ENCODE assay signal across 10 mouse cellular contexts in genomic region chr14:32437352-32437793, GRCm38 (mm10). TPM values are rescaled to one million over a fixed set of nuclear protein-coding genes. Genes with fewer than 3 reads are reported as not detected.
DNase-seq lines count a peak whose midpoint lies in the region; ATAC-seq and TF ChIP-seq lines count a peak whose summit lies in the region.
"Had no signal": no experiment of that assay in that cellular context is flagged by ENCODE, and none has a peak within 500 bp of the region (broad histone marks: within the 10 kb centered on the region; RNA-seq: fewer than 3 reads in every experiment).

No protein-coding gene starts in this region.

- no peak overlapping the region for H3K9ac ChIP-seq in liver, postnatal 0 days (replicated peaks)
- H3K9ac ChIP-seq in hindbrain, embryonic 12.5 days: no peak overlapping the region
- H3K9ac ChIP-seq in kidney, embryonic 16.5 days (replicated peaks; ENCODE audit: low read length): no peak overlapping the region
- H3K9ac ChIP-seq: lung, embryonic 15.5 days had no signal

- no peaks in the 10 kb centered on the region for H3K9me3 ChIP-seq in liver, postnatal 0 days (ENCODE audit: low read length)
- H3K9me3 ChIP-seq in hindbrain, embryonic 12.5 days (replicated peaks): no peaks in the 10 kb centered on the region
- no peaks in the 10 kb centered on the region for H3K9me3 ChIP-seq in kidney, embryonic 16.5 days (ENCODE audit: low read length)
- H3K9me3 ChIP-seq: lung, embryonic 15.5 days had no signal

- no peaks in the 10 kb centered on the region for H3K36me3 ChIP-seq in liver, postnatal 0 days (replicated peaks; ENCODE audit: insufficient read depth, low read length)
- no peaks in the 10 kb centered on the region for H3K36me3 ChIP-seq in hindbrain, embryonic 12.5 days
- no peaks in the 10 kb centered on the region for H3K36me3 ChIP-seq in kidney, embryonic 16.5 days (ENCODE audit: insufficient read depth, low read length)
- H3K36me3 ChIP-seq: lung, embryonic 15.5 days had no signal

- no peaks in the 10 kb centered on the region for H3K4me1 ChIP-seq in liver, postnatal 0 days (ENCODE audit: insufficient read depth)
- H3K4me1 ChIP-seq in hindbrain, embryonic 12.5 days: peaks cover 8% of the 10 kb centered on the region; the same call in 1 of the 2 replicates
- no peaks in the 10 kb centered on the region for H3K4me1 ChIP-seq in kidney, embryonic 16.5 days (ENCODE audit: insufficient read depth, low read length)
- H3K4me1 ChIP-seq: lung, embryonic 15.5 days had no signal

- no peak for TF ChIP-seq EP300 in liver, postnatal 0 days (IDR thresholded peaks at IDR 0.05; ENCODE audit: low read depth)

- no peak overlapping the region for H3K4me3 ChIP-seq in liver, postnatal 0 days (ENCODE audit: low read depth, low read length)
- no peak overlapping the region for H3K4me3 ChIP-seq in hindbrain, embryonic 12.5 days
- no peak overlapping the region for H3K4me3 ChIP-seq in kidney, embryonic 16.5 days (ENCODE audit: low read length)
- H3K4me3 ChIP-seq: lung, embryonic 15.5 days had no signal

- ATAC-seq in liver, postnatal 0 days: no peak
- ATAC-seq in hindbrain, embryonic 12.5 days (ENCODE audit: low FRiP score): peak; percentile 71
- ATAC-seq in cerebellum, adult (ENCODE audit: insufficient number of reproducible peaks, low FRiP score, low TSS enrichment): no peak
- ATAC-seq in kidney, embryonic 16.5 days (ENCODE audit: low FRiP score, low TSS enrichment): no peak

- no peak overlapping the region for H3K4me2 ChIP-seq in liver, postnatal 0 days (ENCODE audit: low read depth, low read length)
- H3K4me2 ChIP-seq in hindbrain, embryonic 12.5 days (replicated peaks): no peak overlapping the region
- no peak overlapping the region for H3K4me2 ChIP-seq in kidney, embryonic 16.5 days (replicated peaks; ENCODE audit: low read depth, low read length)
- H3K4me2 ChIP-seq: lung, embryonic 15.5 days had no signal

- peak; percentile 26; the same call in 1 of the 2 replicates for TF ChIP-seq CTCF in liver, postnatal 0 days (IDR thresholded peaks at IDR 0.05; ENCODE audit: low read depth)

- 53% methylated on average over 5 of the region's 5 CpGs for WGBS in liver, postnatal 0 days (ENCODE audit: insufficient replicate concordance)
- WGBS in hindbrain, embryonic 12.5 days: 37% methylated on average over 5 of the region's 5 CpGs
- WGBS in kidney, embryonic 16.5 days: 49% methylated on average over 5 of the region's 5 CpGs

- H3K27ac ChIP-seq in liver, postnatal 0 days (ENCODE audit: low read depth): no peak overlapping the region
- H3K27ac ChIP-seq in hindbrain, embryonic 12.5 days: peak overlapping the region; percentile 30
- H3K27ac ChIP-seq in kidney, embryonic 16.5 days (ENCODE audit: low read length): no peak overlapping the region
- H3K27ac ChIP-seq: lung, embryonic 15.5 days had no signal

- DNase-seq in liver, postnatal 0 days: no peak
- no peak for DNase-seq in liver
- peak; percentile 14 for DNase-seq in WW6 (ENCODE audit: low read depth, low spot score)
- peak; percentile 59 for DNase-seq in retina, postnatal 1 day
- DNase-seq: heart, postnatal 36 days; right cerebral cortex, postnatal 25 days had no signal

- no peaks in the 10 kb centered on the region for H3K27me3 ChIP-seq in liver, postnatal 0 days (ENCODE audit: insufficient read depth, low read length)
- 0 out of 2 replicates have a peak, but pooled peaks cover 5% of the 10 kb centered on the region for H3K27me3 ChIP-seq in hindbrain, embryonic 12.5 days
- no peaks in the 10 kb centered on the region for H3K27me3 ChIP-seq in kidney, embryonic 16.5 days (ENCODE audit: insufficient read depth, low read length)
- H3K27me3 ChIP-seq: lung, embryonic 15.5 days had no signal

RNA-seq across cellular contexts. Expression of gene Slc18a3, which starts 27.3 kb away (rescaled TPM):
- polyA plus RNA-seq in liver, postnatal 0 days (2015; fragmentation: Nextera tagmentation; extraction: Ambion mirVana): not detected in 2 replicates
- polyA plus RNA-seq in hindbrain, embryonic 12.5 days (2016; fragmentation: Nextera tagmentation; extraction: Ambion mirVana): 7.3 and 9.4 TPM in 2 replicates
- 0.17 and 0.29 TPM in 2 replicates for polyA plus RNA-seq in kidney, embryonic 16.5 days (2015; fragmentation: Nextera tagmentation; extraction: Ambion mirVana)

RNA-seq across cellular contexts. Expression of gene Chat, which starts 28.4 kb away (rescaled TPM):
- not detected in 2 replicates for polyA plus RNA-seq in liver, postnatal 0 days (2015; fragmentation: Nextera tagmentation; extraction: Ambion mirVana)
- polyA plus RNA-seq in hindbrain, embryonic 12.5 days (2016; fragmentation: Nextera tagmentation; extraction: Ambion mirVana): 0.80 and 1.7 TPM in 2 replicates
- polyA plus RNA-seq in kidney, embryonic 16.5 days (2015; fragmentation: Nextera tagmentation; extraction: Ambion mirVana): 0.05 and 0.10 TPM in 2 replicates

RNA-seq across cellular contexts. Expression of gene 1700024G13Rik, which starts 49.2 kb away (rescaled TPM):
- polyA plus RNA-seq in liver, postnatal 0 days (2015; fragmentation: Nextera tagmentation; extraction: Ambion mirVana): not detected in 2 replicates
- 0.85 and 0.94 TPM in 2 replicates for polyA plus RNA-seq in hindbrain, embryonic 12.5 days (2016; fragmentation: Nextera tagmentation; extraction: Ambion mirVana)
- polyA plus RNA-seq in kidney, embryonic 16.5 days (2015; fragmentation: Nextera tagmentation; extraction: Ambion mirVana): not detected in 2 replicates

Comparison
In these comparisons a context has a peak if more than half of its experiments do, and no peak if none do; other contexts are left out.
1. DNase-seq: peak in WW6 (single experiment) and retina, postnatal 1 day (single experiment); none in liver, postnatal 0 days (single experiment) and liver (single experiment).